Mouse (Mus musculus) myocyte (in vitro differentiated cells): ENCODE data around the gene Tmem144. TPM values are rescaled to one million over a fixed set of nuclear protein-coding genes. Genes with fewer than 3 reads are reported as not detected.

ENCODE experiments used
- H3K27me3 ChIP-seq: one replicate; pipeline ENCODE4 v1.6.1; 2011; ENCODE audit not compliant: control insufficient read depth, insufficient read depth, insufficient read length
- H3K36me3 ChIP-seq: one replicate; pipeline ENCODE4 v1.6.1; 2011; ENCODE audit not compliant: control insufficient read depth, insufficient read depth
- H3K4me2 ChIP-seq: one replicate; pipeline ENCODE4 v1.6.1; 2011; ENCODE audit warnings: low read depth, control low read depth
- H3K4me3 ChIP-seq: one replicate; pipeline ENCODE4 v1.5.1; 2011; ENCODE audit warnings: mild to moderate bottlenecking, control low read depth, moderate library complexity
- H3K79me2 ChIP-seq: one replicate; pipeline ENCODE4 v1.6.1; 2011; ENCODE audit not compliant: control insufficient read depth, insufficient read depth
- H3ac ChIP-seq: one replicate; pipeline ENCODE4 v1.6.1; 2011; ENCODE audit not compliant: control insufficient read depth, insufficient read length
- CEBPB ChIP-seq: IDR thresholded peaks from 2 replicates; pipeline ENCODE4 v1.6.1; 2011; ENCODE audit warnings: mild to moderate bottlenecking, moderate library complexity; ENCODE audit not compliant: poor library complexity, insufficient read depth, severe bottlenecking
- E2F4 ChIP-seq: IDR thresholded peaks from one replicate; pipeline ENCODE4 v1.6.1; 2011; ENCODE audit warnings: mild to moderate bottlenecking, control low read depth, moderate library complexity; ENCODE audit not compliant: insufficient read depth
- MAX ChIP-seq: IDR thresholded peaks from one replicate; pipeline ENCODE4 v1.6.1; 2011; ENCODE audit warnings: low read depth, mild to moderate bottlenecking, control low read depth
- MYOD1 ChIP-seq, 3 experiments: IDR thresholded peaks; one replicate each; pipeline ENCODE4 v1.6.1; 2011; ENCODE audit warnings: control low read depth in 2 of 3, low read depth in 2 of 3, mild to moderate bottlenecking in 2 of 3, moderate library complexity in 1 of 3; ENCODE audit not compliant: insufficient read length in 2 of 3, control insufficient read depth in 1 of 3
- MYOG ChIP-seq, 3 experiments: IDR thresholded peaks; one replicate each; pipeline ENCODE4 v1.6.1; 2011; ENCODE audit warnings: control low read depth in 2 of 3, low read depth in 2 of 3, mild to moderate bottlenecking in 2 of 3; ENCODE audit not compliant: insufficient read length in 2 of 3, control insufficient read depth in 1 of 3, insufficient read depth in 1 of 3
- POLR2A ChIP-seq: IDR thresholded peaks from one replicate; pipeline ENCODE4 v1.6.1; 2011; ENCODE audit warnings: low read depth, mild to moderate bottlenecking, control low read depth, moderate library complexity; ENCODE audit not compliant: insufficient read length
- POLR2AphosphoS2 ChIP-seq: IDR thresholded peaks from one replicate; pipeline ENCODE4 v1.6.1; 2011; ENCODE audit warnings: low read depth, control low read depth; ENCODE audit not compliant: insufficient read length
- REST ChIP-seq: IDR thresholded peaks from one replicate; pipeline ENCODE4 v1.6.1; 2011; ENCODE audit warnings: mild to moderate bottlenecking, control low read depth, moderate library complexity; ENCODE audit not compliant: insufficient read depth, insufficient read length
- SRF ChIP-seq: IDR thresholded peaks from one replicate; pipeline ENCODE4 v1.6.1; 2011; ENCODE audit warnings: low read depth; ENCODE audit not compliant: control insufficient read depth, insufficient read length
- TCF12 ChIP-seq: IDR thresholded peaks from one replicate; pipeline ENCODE4 v1.6.1; 2011; ENCODE audit warnings: mild to moderate bottlenecking, control low read depth; ENCODE audit not compliant: poor library complexity, insufficient read depth, severe bottlenecking
- TCF3 ChIP-seq: IDR thresholded peaks from one replicate; pipeline ENCODE4 v1.6.1; 2011; ENCODE audit warnings: low read depth, control low read depth; ENCODE audit not compliant: insufficient read length
- USF1 ChIP-seq: IDR thresholded peaks from one replicate; pipeline ENCODE4 v1.6.1; 2011; ENCODE audit warnings: low read depth, mild to moderate bottlenecking, control low read depth, moderate library complexity
- polyA plus RNA-seq: library from polyadenylated mRNA; unstranded; fragments of >200 nt; fragmentation: generic; extraction: Trizol; gene quantifications from one replicate; pipeline ENCODE4 v1.2.1, GENCODE M21; 2012; ENCODE audit warnings: missing spikeins

Tmem144 gene
- polyA plus RNA-seq, 1 experiment, result 0.92 TPM

GRCm38 (mm10) chr3:79813814-79814490 lies 38.6 kb downstream of the Tmem144 start:
- Histone ChIP-seq H3ac (no peak overlapping the region), H3K4me3 (no peak overlapping the region), H3K36me3 (no peaks in the 10 kb centered on the region), H3K4me2 (no peak overlapping the region), H3K79me2 (no peaks in the 10 kb centered on the region), H3K27me3 (no peaks in the 10 kb centered on the region)
- TF ChIP-seq REST (no peak), POLR2AphosphoS2 (no peak), USF1 (no peak), SRF (no peak), MYOG (IDR thresholded peaks at IDR 0.05; ENCODE audit: control insufficient read depth in 1 of 3, insufficient read depth in 1 of 3, insufficient read length in 2 of 3, low read depth in 2 of 3) (no peak), E2F4 (no peak), POLR2A (no peak), TCF12 (no peak), CEBPB (no peak), MAX (no peak), TCF3 (no peak), MYOD1 (IDR thresholded peaks at IDR 0.05; ENCODE audit: control insufficient read depth in 1 of 3, insufficient read length in 2 of 3, low read depth in 2 of 3) (no peak)

- TF ChIP-seq MYOD1 (IDR thresholded peaks at IDR 0.05; ENCODE audit: control insufficient read depth in 1 of 3, insufficient read length in 2 of 3, low read depth in 2 of 3) (no peak), USF1 (no peak), POLR2AphosphoS2 (no peak), CEBPB (no peak), TCF3 (no peak), REST (no peak), E2F4 (no peak), MYOG (IDR thresholded peaks at IDR 0.05; ENCODE audit: control insufficient read depth in 1 of 3, insufficient read depth in 1 of 3, insufficient read length in 2 of 3, low read depth in 2 of 3) (no peak), SRF (no peak), MAX (no peak), POLR2A (no peak), TCF12 (no peak)
Measured at GRCm38 (mm10) chr3:79812042-79812441, 40.5 kb downstream of the Tmem144 start.

GRCm38 (mm10) chr3:79811632-79812031 lies 40.9 kb downstream of the Tmem144 start:
- H3K79me2 ChIP-seq, result no peaks in the 10 kb centered on the region
- no peak for TF ChIP-seq MYOD1 (IDR thresholded peaks at IDR 0.05; ENCODE audit: control insufficient read depth in 1 of 3, insufficient read length in 2 of 3, low read depth in 2 of 3)
- no peaks in the 10 kb centered on the region for H3K36me3 ChIP-seq
- no peak overlapping the region for H3ac ChIP-seq
- H3K4me2 ChIP-seq, result no peak overlapping the region
- H3K27me3 ChIP-seq, result no peaks in the 10 kb centered on the region
- no peak overlapping the region for H3K4me3 ChIP-seq

More at GRCm38 (mm10) chr3:79812042-79812441, 40.5 kb downstream of the Tmem144 start:
- H3K27me3 ChIP-seq, result no peaks in the 10 kb centered on the region
- H3K4me3 ChIP-seq, result no peak overlapping the region
- H3K4me2 ChIP-seq, result no peak overlapping the region
- H3K79me2 ChIP-seq, result no peaks in the 10 kb centered on the region
- no peak overlapping the region for H3ac ChIP-seq
- no peaks in the 10 kb centered on the region for H3K36me3 ChIP-seq

- Histone ChIP-seq H3ac (no peak overlapping the region), H3K36me3 (no peaks in the 10 kb centered on the region), H3K79me2 (no peaks in the 10 kb centered on the region), H3K4me3 (no peak overlapping the region), H3K27me3 (no peaks in the 10 kb centered on the region), H3K4me2 (no peak overlapping the region)
- TF ChIP-seq MAX (no peak), CEBPB (no peak), POLR2AphosphoS2 (no peak), TCF12 (no peak), TCF3 (no peak), SRF (no peak), USF1 (no peak), MYOD1 (IDR thresholded peaks at IDR 0.05; ENCODE audit: control insufficient read depth in 1 of 3, insufficient read length in 2 of 3, low read depth in 2 of 3) (no peak), MYOG (IDR thresholded peaks at IDR 0.05; ENCODE audit: control insufficient read depth in 1 of 3, insufficient read depth in 1 of 3, insufficient read length in 2 of 3, low read depth in 2 of 3) (no peak), POLR2A (no peak), REST (no peak), E2F4 (no peak)
Measured at GRCm38 (mm10) chr3:79810563-79810962, 42.0 kb downstream of the Tmem144 start.

GRCm38 (mm10) chr3:79809180-79809567 lies 43.4 kb downstream of the Tmem144 start:
- peak overlapping the region; percentile 78 for H3K4me2 ChIP-seq
- H3K36me3 ChIP-seq, result no peaks in the 10 kb centered on the region
- H3K79me2 ChIP-seq, result no peaks in the 10 kb centered on the region
- no peak overlapping the region for H3ac ChIP-seq
- no peak for TF ChIP-seq POLR2A
- TF ChIP-seq POLR2AphosphoS2, result no peak
- TF ChIP-seq USF1, result no peak
- no peak for TF ChIP-seq E2F4
- no peak for TF ChIP-seq REST
- no peak for TF ChIP-seq TCF12
- TF ChIP-seq MAX, result no peak
- TF ChIP-seq MYOG (IDR thresholded peaks at IDR 0.05; ENCODE audit: control insufficient read depth in 1 of 3, insufficient read depth in 1 of 3, insufficient read length in 2 of 3, low read depth in 2 of 3), result no peak
- no peak for TF ChIP-seq TCF3
- TF ChIP-seq SRF, result no peak
- no peak for TF ChIP-seq CEBPB
- H3K4me3 ChIP-seq, result no peak overlapping the region
- H3K27me3 ChIP-seq, result no peaks in the 10 kb centered on the region
